Mouse (Mus musculus) liver, adult (tissue): ENCODE results near the gene Rsc1a1.

Experiments used
- GATA4 ChIP-seq: IDR thresholded peaks from 2 replicates; pipeline ENCODE4 v1.6.1; 2014; ENCODE audit warnings: mild to moderate bottlenecking, low read length; ENCODE audit not compliant: insufficient replicate concordance

The Rsc1a1 gene

DNA sequence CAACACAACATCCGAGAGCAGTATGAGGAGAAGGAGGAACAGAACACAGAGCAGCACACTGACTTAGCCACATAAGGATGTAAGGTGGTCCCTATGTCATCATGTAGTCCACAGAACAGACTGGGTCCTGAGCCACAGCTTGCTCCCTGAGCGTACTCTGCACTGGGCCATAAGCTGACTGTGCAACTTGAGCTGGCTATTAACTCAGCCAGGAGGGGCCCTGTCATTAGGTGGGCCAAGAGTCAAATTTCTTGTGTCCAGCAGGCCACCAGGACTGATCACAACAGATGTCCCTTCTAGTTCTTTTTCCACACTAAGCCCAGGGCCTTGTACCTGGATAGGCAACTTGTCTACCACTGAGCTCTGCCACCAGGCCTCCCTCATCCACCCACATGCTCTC, 29.6 kb upstream of the Rsc1a1 start:
- TF ChIP-seq GATA4 = no peak

DNA sequence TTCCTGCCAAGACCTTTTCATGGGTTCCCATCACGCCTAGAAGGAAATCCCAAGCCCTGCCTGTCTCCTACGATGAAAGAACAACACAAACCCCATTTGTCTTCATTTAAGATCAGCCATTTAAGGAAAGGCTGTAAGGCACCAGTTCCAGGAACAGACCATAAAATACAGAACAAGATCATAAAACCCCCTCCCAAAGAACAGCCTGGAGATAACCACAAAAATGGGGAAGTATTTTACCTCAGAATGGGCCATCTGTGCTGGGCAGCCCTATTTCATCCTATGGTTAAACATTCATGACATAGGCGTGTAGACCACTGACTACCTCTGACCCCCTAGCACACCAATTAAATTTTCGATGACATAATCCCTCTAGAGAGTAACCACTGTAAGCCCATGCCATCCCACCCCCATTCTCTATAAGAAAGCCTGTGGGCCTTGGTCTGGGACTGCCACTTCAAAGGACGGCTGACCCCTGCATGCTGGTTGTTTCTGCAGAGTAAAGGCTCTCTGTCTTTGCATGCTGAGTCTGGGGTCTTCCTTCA, 28.3 kb upstream of the Rsc1a1 start:
- TF ChIP-seq GATA4 = no peak

DNA sequence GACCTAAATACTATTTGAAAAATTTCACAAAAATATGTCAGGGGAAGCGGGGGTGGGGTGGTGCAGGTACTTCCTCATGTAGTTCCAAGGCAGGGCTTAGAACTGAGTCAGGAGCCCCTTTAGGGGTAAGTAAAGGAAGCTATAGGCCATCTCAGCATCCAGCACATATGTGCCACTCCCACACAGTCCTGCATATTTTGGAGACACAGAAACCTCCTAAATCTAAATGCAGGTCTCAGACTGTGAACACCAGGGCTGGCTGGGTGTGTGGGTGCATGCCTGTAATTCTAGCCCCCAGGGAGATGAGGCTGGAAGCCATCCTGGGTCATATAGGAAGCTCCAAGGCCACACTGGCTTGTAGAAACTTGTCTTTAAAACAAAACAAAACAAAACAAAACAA, 25.9 kb upstream of the Rsc1a1 start:
- TF ChIP-seq GATA4 = no peak

DNA sequence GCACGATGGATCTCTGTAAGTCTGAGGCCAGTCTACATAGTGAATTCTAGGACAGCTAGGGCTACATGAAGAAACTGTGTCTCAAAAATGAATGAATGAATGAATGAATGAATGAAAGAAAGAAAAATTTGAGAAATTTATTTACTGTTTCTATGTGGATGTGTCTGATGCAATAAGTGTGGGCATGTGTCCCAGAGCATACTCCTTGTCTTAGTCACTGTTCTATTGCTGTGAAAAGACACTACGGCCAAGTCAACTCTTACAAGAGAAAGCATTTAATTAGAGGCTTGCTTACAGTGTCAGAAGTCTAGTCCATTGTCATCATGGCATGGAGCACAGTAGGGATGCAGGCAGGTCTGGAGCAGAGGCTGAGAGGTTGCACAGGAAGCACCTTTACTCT, 23.6 kb upstream of the Rsc1a1 start:
- TF ChIP-seq GATA4 = no peak

DNA sequence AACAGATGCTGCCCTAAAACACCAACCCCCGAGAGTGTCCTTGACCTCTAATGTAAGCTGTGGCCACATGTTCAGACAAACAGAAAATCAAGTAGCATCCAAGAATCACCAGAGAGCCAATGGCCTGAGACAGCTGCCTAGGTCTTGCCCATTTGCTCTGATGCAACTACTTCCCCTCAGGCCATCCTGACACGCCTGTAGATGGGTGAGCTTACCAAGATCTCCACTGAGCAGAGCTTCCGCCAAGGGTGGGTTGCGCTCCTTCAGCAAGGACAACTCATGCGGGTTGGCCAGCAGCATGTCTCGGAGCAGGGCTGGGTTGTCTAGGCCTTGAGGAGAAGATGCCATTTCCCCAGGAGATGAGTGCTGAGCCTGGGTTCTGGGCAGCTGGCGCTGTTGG, 22.6 kb upstream of the Rsc1a1 start:
- TF ChIP-seq GATA4 = no peak

DNA sequence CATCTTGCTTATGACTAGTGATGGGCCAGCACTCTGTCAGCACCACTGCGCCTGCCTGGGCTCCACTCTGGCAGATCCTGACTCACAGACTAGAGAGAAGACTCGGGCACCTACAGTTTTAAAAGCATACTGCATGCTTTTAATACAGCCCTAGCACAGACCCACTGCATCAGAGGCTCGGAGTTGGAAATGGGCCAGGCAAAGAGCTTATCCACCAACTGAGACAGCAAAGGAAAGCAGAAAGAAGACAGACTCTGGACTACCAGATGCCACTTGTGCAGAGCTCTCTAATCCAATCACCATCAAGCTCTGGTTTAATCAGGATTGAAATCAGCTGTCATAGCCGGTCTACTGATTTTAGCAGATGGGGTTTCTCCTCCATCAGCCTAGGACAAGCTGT, 19.9 kb upstream of the Rsc1a1 start:
- no peak for TF ChIP-seq GATA4

DNA sequence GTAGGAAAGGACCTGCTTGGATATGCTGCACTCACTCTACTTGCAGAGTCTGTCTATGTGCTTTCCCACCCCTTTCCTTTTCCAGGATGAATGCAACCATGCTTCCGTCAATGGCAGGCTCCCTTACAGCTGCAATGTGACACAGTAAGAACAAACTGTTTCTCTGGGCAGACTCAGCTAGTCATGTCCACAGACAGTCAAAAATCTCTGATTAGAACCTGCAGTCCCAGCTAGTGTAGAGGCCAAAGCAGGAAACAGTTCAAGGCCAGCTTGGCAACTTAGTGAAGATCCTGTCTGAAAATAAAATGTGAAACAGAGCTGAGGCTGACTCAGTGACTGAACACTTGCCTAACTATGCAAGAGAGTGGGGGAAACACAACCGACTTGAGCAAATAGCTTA, 19.2 kb upstream of the Rsc1a1 start:
- TF ChIP-seq GATA4 = no peak

DNA sequence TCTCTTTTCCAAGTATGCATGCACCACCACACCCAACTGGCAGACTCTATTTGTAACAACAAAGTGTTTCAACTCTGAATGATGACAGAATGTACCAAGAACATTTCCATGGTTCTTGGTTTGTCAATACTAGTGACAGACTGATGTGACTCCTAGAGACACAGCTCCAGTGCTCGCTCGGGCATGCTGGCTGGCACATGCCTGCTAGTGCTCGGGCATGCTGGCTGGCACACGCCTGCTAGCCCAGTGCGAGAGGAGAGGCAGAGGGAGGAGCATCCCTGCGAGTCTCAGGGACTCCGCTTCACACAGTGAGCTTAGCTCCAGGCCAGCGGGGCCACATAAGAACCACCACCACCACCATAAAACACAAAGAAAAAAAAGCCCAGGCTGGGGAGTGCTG, 9.3 kb upstream of the Rsc1a1 start:
- no peak for TF ChIP-seq GATA4

DNA sequence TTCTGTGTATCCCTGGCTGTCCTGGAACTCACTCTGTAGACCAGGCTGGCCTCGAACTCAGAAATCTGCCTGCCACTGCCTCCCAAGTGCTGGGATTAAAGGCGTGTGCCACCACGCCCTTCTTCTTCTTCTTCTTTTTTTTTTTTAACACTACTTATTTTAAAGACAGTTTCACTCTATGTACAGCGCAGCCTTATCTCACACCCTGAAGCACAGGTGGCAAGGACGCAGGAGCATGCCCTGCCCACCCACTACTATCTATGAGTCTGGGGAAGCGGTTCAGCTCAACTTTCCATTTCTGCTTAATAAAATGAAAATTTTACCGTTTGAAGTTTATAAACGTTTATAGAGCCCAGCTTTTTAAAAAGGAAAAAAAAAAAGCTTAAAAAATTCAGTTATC, 3.1 kb upstream of the Rsc1a1 start:
- TF ChIP-seq GATA4 = no peak

DNA sequence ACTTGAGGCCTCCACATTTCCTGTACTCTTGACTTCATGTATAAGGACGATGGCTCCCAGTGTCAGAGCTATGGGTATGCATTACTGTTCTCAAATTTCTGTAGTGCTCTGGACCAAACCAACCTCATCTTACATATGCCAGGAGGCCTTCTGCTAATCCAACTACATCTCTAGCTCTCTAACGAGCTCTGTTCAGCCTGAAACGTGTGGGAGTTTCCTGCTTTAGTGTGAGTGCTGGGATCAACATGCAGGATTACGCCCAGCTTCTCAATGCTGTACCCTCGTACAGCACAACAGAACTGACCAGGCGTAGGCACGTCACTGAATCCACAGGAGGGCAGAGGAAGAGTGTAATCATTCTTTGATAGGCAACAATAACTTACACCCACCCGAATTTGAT, 1.1 kb upstream of the Rsc1a1 start:
- no peak for TF ChIP-seq GATA4

DNA sequence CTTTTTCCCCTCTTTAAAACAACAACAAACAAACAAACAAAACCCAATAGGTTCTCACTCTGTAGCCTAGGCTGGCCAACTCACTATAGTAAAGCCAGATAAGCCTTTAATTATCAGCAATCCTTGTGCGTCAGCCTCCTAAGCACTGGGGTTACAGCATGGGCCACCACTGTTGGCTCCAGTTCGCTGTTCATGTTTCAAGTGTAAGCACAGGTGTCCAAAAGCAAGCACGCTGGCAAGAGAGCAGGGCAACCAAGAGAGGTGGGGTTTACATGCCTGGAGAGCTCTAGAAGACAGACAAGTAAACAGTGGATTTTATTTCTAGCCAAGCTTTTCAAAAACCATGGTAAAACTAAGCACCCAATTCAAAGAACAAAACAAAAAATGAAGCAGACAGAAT, 694 bp upstream of the Rsc1a1 start:
- no peak for TF ChIP-seq GATA4

DNA sequence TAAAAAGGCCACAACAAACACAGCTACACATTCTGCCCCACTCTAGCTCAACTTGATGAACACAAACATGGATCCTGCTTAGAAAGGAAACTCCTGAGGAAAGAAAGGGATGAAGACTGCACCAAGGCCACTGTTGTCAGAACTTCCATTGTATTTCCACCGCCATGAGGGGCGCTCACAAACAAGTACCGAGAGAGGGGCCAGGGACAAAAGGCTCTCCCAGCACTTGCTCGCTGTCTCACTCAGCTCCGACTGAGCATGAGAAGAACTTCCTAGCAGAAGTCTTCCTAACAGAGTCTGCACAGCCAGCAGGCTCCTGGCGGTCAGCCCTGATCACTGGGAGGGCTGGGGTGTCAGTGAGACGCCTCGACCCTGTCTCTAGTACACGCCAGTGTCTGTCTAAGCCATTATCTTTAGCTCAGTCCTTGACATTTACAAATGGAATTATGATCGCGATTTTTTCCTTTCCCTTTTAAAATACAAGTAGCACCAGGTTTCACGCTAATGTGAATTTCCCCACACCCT, 2.6 kb downstream of the Rsc1a1 start:
- no peak for TF ChIP-seq GATA4

DNA sequence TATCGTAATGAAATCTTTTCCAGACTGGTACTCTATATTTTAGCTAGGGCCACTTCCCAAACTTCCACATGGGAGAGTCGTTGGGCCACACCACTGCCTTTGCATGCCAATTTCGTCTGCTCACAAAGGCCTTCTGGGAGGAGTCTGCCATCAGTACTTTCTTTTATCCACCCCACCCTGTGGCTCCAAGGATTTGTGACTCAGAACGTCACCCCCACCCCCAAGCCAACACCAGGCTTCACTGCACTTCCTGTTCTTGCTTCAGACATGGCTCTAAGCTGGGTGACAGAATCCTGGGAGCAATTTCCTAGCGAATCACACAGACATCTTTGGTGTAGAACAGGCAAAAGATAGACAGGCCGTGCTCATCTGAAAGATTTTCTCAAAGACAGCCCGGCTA, 3.6 kb downstream of the Rsc1a1 start:
- TF ChIP-seq GATA4 = no peak

DNA sequence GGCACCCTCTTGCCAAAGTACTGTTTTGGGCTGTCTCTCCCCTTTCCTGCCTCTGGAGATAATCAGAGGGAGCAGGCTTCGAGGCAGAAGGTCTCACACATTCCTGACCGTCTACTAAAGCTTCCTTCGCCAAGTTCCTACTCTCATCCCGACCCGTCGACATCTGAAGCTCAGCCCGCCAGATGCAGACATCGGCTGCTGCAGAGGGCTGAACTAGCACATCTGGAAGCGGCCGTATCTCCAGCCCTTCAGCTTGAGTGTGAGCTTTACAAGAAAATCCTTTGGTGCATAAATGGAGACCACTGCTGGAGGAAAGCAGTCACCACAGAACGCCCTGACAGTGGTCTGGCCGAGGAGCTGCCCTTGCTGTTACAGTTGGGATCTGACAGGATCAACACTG, 4.5 kb downstream of the Rsc1a1 start:
- no peak for TF ChIP-seq GATA4

DNA sequence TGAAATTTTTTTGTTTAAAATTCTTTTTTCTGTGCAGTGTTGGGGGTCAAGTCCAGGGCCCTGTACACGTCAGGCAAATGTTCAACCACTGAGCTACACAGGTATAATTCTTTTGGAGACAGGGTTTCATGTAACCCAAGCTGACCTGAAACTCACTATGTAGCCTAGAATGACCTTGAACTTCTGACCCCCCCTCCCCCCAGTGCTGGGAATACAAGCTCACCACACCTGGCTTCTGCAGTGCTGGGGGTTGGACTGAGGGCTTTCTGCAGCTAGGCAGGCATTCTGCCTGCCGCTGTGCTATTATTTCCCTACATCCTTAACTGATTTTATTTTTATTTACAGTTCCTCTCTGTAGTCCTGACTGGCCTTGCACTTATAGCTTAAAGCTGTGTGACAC, 6.4 kb downstream of the Rsc1a1 start:
- no peak for TF ChIP-seq GATA4

DNA sequence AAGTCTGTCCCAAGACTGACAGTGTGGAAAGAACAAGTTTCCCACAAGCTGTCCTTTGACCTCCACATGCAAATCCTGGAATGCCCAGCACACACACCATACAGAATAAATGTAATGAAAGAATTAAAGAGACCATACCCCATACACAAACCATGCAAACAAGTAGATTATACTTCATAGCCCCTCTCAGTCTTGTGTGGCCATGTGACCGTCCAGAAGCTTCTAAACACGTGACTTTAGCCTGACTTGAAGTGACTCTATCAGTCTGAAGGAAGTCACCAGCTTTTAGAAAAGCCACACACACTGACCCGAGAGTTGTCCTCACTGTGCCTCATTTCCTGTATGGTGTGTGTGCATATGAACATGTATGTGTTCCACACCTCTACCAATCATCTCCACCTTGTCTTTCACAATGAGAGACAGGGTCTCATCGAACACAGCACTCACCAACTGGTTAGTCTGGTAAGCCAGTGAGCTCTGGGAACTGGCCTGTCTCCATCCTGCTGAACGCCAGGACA, 8.9 kb downstream of the Rsc1a1 start:
- no peak for TF ChIP-seq GATA4

DNA sequence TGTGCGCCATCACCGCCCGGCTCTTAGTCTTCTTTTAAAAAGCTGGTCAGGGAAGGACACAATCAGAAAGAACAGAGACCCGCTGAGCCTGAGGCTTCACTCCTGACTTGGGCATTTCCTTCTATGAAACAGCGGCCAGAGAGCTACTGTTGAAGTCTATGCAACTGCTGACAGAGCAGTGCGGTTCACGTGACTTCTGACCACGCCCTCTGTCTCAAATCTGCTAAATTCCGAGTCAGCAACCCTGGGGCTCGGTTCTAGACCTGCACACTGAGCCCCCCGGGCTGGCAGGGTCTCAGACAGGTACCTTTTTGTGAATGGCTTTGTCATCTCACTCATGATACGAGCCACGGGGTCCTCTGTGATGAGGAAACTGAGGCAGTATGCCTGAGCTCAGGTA, 13.1 kb downstream of the Rsc1a1 start:
- no peak for TF ChIP-seq GATA4
